ENCODE assay signal across 9 mouse cellular contexts in genomic region chr14:33319541-33320521, GRCm38 (mm10).
A peak's percentile ranks its signal among the peaks of the same experiment; 100 is the strongest.
DNase-seq lines count a peak whose midpoint lies in the region; ATAC-seq lines count a peak whose summit lies in the region.
"Had no signal": no experiment of that assay in that cellular context is flagged by ENCODE, and none has a peak within 500 bp of the region (broad histone marks: within the 10 kb centered on the region; RNA-seq: fewer than 3 reads in every experiment).

No protein-coding gene starts in this region.

- no peak overlapping the region for H3K27ac ChIP-seq in hindbrain, embryonic 12.5 days
- H3K27ac ChIP-seq: macrophage had no signal

- H3K36me3 ChIP-seq in hindbrain, embryonic 12.5 days: no peaks in the 10 kb centered on the region

- peak; percentile 93 for DNase-seq in Muller cell, postnatal 12 days (ENCODE audit: inconsistent ontology term)
- peak; percentile 41 for DNase-seq in cerebellum, adult 9-10 months
- peak; percentile 46 to 59 for DNase-seq in frontal cortex, postnatal 25 days (ENCODE audit: low spot score in 2 of 2)
- DNase-seq in layer of hippocampus, postnatal 10 days (ENCODE audit: low spot score in 2 of 2): peak; percentile 78 to 85
- DNase-seq in lung, postnatal 14 days: peak; percentile 80
- peak; percentile 90 for DNase-seq in retina, embryonic 14.5 days (ENCODE audit: low spot score)
- DNase-seq in thymus, postnatal 36 days: peak; percentile 54 to 60

- peaks cover 20% of the 10 kb centered on the region for H3K4me1 ChIP-seq in hindbrain, embryonic 12.5 days

- ATAC-seq in hindbrain, embryonic 12.5 days (ENCODE audit: low FRiP score): peak; percentile 69

- H3K27me3 ChIP-seq in hindbrain, embryonic 12.5 days: peaks cover 46% of the 10 kb centered on the region

- 1% methylated on average over 100 of the region's 106 CpGs for WGBS in hindbrain, embryonic 12.5 days

- H3K4me2 ChIP-seq in hindbrain, embryonic 12.5 days (replicated peaks): peak overlapping the region; percentile 99

- peak overlapping the region; percentile 51 for H3K9ac ChIP-seq in hindbrain, embryonic 12.5 days

- H3K9me3 ChIP-seq in hindbrain, embryonic 12.5 days (replicated peaks): no peaks in the 10 kb centered on the region

- H3K4me3 ChIP-seq in hindbrain, embryonic 12.5 days: peak overlapping the region; percentile 60

Comparison
In these comparisons a context has a peak if more than half of its experiments do, and no peak if none do; other contexts are left out.
1. DNase-seq: peak in every context shown above with its lines; median percentile 93 in Muller cell, postnatal 12 days; 90 in retina, embryonic 14.5 days; 82 in layer of hippocampus, postnatal 10 days; 80 in lung, postnatal 14 days; 57 in thymus, postnatal 36 days; 52 in frontal cortex, postnatal 25 days; 41 in cerebellum, adult 9-10 months.